Mouse (Mus musculus): Measurements from ENCODE around the gene Arsb.

GRCm38 (mm10) chr13:93899378-93900256 is 128.2 kb downstream of the Arsb start:
- no peak for TF ChIP-seq CTCF (IDR thresholded peaks at IDR 0.05; ENCODE audit: low read depth)
- TF ChIP-seq EP300 (optimal IDR thresholded peaks at IDR 0.05) = no peak

Data from stomach, postnatal 0 days (tissue).